Mouse (Mus musculus): ENCODE results near the gene Apaf1. TPM values are rescaled to one million over a fixed set of nuclear protein-coding genes. Genes with fewer than 3 reads are reported as not detected.

Gene Apaf1
- polyA plus RNA-seq (2017; shearing (Covaris generic)), result 42.5 TPM

DNA sequence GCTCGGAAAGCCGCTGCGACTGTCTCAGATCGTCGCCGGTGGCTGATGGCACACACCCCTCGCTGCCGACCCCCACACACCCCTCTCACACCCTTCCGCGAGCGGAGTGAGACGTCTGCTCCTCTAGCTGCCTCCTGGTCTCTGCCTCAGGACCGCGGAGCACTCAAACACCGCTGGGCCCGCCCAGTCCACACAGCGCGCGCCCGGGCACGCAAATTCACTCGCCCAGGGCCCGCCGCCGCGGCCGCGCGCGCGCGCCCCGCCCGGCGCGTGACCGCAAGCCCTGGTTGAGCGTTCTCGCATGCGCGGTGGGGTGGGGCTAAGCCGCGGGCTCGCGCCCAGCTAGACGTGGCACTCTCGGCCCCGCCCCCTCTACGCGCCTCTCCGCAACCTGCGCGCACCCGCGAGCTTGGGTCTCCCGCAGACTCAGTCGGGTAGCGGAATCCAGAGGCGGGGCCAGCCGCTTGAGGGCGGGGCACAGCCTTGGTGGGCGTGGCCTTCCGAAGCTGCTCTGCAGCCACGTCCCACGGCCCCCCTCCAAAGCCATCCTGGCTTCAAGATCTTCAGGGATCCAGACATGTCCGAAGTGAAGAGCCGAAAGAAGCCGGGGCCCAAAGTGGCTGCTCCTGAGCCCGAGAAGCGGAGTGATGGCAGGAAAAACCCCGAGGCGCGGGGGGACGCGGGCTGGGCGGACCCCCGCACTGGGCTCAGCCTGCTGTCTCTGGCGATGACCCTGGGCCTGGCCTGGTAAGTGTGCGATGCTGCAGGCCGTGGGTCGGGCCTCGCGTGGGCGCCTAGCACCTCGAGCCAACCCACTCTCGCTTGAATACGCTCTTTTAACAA, at the start of gene Apaf1, which contains the start of gene Ikbip:
Apaf1 (minus strand) TSS at position 221 of the 843 bp plus-strand sequence.
Ikbip (plus strand) TSS at position 391 of the 843 bp plus-strand sequence.

DNA sequence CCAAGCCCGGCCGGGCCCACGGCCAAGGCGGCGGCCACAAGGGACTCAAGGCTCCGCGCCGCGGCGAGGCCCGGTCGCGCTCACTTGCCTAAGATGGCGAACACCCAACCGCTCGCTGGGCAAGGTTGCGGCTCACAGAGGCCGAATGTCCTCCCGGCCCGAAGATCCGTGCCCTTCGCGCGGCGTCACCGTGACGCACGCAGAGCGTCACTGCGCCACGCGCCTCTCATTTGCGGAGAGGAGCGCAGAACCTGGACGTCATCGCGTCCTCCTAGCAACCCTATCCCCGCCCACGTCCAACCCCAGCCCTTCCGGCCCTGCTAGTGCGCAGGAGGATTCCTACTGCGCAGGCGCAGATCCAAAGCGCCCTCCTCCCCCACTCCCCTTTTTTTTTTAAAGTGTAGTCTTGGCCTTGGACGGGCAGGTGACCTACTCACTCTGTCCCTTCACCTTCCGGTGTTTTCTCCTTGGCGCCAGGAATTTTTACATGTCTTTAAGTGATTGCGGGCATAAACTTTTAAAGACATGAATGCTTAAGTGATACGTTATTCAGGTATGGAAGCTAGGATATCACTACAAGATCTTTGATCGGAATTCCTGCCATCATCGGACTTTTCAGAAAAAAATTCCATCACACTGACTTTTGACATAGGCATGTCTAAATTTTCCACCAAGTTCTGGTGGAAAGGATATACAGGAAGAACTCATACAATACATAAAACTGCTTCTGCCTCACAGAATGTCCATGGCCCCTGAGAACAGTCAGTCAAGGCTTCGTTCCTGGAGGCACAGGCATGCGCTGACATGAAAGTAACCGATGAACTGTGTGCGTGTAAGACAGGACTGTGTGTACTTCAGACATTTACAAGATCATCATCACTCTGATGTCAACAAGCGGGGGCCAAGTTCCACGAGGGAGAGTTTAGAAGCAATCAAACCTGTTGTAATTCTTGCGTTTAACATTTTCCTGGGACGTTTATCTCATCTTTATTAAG, 41.6 kb upstream of the Apaf1 start, which contains the start of gene Slc25a3:
Slc25a3 (minus strand) TSS at position 232 of the 995 bp plus-strand sequence.

Other genes starting within 250 kb of the Apaf1 start
- 2.7 TPM for gene Ikbip, start 170 bp upstream of the Apaf1 start, polyA plus RNA-seq (2017; shearing (Covaris generic))
- gene Slc25a3, start 41.3 kb upstream of the Apaf1 start, polyA plus RNA-seq (2017; shearing (Covaris generic)), result 926 TPM
- 133 TPM for gene Tmpo, start 98.5 kb upstream of the Apaf1 start, polyA plus RNA-seq (2017; shearing (Covaris generic))